Mouse (Mus musculus): ENCODE measurements around the gene Stra8.

Stra8 gene

GRCm38 (mm10) chr6:34943499-34943898 is 23.5 kb downstream of the Stra8 start:
- DNase-seq = no peak

DNA sequence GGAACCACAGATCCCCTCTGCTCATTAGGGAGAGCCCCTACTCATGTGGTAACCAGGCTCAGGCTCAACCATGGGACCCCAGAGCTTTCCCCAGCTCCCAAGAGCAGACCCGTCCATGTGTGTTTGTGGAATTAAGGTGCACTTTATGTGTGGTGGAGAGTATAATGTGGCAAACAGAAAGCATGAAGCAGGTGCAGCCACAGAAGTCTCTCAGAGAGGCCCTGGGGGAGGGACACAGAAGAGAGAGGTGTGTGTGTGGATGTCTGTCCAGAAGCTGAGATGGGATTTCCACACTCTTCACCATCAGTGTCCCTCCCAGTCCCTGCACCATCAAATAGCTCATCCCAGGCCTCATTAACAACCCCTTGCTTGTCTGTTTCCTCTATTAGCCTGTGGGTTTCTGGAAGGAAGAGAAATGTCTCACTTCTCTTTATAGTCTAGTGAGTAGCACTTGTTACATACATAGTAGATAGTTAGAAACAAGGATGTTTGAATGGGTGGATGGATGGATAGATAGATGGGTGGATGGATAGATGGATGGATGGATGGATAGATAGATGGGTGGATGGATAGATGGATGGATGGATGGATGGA is 26.6 kb downstream of the Stra8 start:
- DNase-seq = no peak

DNA sequence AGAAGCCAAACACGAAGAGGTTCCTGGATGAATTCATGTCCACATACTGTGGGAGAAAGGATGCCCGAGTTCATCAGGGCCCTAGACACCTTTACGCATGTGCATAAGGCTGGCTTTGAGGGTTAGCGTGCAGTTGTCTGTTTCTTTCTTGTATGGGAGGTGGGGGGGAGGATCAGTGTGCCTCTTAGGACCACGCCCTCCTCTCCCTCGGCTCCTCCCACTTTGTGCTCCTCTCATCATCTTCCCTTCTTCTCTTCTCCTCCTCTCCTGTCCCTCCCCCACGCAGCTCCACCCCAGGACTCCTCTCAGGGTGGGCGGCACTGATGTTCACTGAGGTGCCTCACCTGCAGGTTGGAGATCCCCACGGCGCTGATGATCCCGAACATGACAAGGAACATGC is 28.5 kb downstream of the Stra8 start:
- no peak for DNase-seq

DNA sequence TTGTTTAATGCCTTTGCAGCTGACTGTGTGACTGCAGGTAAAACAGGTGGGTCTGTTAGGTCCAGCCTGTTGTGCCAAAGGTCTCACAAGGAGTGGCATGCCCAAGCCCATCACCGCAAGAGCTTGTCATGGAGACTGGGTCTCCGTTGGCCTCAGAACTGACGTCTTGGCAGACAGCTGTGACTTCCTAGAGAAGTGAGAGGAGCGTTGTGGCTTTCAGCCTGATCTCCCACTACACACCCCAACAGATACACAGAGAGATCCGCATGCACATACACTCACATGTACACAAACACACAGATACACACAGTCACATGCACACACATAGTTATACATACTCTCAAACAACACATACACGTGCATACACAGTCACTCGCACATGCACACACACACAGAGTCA is 31.6 kb downstream of the Stra8 start:
- no peak for DNase-seq

DNA sequence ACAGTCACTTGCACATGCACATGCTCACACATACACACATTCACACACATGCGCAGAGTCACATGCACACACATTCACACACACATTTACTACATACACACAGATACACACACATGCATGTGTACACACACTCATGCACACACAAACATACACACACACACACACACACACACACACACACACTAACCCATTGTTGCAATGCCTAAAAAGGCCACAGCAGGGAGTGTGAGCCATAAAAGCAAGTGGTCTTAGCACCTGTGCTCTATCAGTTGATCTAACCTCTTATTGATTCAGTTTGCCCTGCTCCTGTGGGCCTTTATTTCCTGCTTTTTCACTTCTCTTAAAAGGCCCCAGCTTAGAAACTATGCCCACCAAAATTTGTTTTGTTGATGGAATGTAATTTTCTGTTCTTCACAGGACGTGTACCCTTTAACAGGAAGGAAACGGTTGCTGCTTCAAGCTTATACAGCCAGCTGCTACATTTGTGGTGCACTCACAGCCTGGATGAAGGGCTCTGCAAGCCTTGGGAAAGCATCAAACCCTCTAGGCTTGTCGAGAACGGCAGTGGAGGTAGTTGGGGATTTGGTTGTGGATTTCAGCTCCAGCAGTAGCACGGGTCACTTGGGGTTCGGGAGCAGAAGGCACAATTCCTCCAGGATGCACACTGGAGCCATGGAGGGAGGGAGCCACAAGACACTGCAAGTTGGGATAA is 32.1 kb downstream of the Stra8 start:
- no peak for DNase-seq

GRCm38 (mm10) chr6:34954926-34955861 is 35.2 kb downstream of the Stra8 start:
- no peak for DNase-seq

DNA sequence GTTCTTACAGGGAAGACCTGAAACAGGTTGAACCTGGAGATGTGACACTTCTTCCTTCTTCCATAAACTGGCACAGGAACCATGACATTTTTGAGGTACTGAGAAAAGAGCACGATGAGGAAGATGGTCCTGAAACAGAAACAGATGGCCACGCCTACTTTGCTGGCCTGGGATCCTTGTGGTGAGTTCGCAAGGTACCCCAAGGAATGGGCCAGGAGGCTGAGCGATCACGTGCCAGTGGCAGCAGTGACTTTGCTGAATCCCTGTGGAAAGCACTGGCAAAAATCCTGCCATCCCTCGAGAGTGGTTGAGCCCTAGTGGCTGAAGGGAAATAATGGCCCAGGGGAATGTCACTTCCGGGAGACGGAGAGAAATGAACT is 35.9 kb downstream of the Stra8 start:
- DNase-seq = no peak

DNA sequence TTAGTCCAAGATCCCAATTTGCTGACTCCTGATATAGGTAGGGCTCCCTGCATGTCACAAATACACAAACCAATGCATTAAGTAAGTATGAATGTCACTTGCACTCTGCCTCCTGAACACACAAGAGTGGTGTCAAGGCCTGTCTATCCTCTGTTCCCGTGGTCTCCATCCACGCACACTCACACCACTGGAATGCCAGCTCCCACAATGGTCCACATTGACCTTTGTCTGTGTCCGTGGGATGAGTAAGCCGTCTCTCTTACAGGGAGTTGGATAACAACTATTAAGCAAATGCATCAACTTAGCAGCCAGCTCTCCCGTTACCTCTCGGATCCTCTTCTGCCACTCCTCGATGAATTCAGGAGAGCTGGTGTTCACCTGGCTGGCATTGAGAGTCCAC is 39.2 kb downstream of the Stra8 start:
- DNase-seq = no peak

- no peak for DNase-seq
Measured at GRCm38 (mm10) chr6:34964550-34964949, 44.6 kb downstream of the Stra8 start.

DNA sequence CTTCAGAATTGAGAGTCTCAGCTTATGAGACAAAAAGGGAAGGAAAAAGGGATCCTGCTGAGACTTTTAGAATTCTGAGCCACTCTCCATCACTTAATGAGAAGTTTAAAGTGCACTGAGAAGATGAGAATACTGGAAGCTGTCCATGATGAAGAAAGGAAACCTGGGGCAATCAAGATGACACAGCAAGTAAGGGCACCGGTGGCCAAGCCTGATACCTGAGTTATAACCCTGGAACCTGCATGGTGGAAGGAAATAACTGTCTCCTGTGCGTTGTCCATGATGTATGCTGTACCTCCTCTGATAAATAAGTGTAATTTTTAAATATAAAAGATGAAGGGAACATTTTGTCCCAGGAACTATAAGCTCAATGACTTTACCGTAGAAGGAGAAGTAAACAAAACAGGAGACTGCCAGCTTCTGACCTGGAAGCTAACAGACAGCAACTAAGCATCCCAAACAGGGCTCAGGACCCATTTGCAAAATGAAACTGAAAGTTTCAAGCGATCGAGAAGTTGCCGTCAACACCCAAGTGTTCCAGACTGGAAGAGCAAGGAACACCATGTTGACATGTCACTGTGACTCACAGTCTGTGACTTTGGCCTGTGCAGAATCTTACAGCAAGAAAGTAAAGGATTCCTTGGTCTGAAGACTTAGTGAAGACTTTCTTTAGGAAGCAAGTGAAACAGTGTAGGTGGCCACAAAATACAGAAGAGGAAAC is 46.0 kb downstream of the Stra8 start:
- DNase-seq = no peak

- DNase-seq = no peak
Measured at GRCm38 (mm10) chr6:34971181-34971580, 51.2 kb downstream of the Stra8 start.

DNA sequence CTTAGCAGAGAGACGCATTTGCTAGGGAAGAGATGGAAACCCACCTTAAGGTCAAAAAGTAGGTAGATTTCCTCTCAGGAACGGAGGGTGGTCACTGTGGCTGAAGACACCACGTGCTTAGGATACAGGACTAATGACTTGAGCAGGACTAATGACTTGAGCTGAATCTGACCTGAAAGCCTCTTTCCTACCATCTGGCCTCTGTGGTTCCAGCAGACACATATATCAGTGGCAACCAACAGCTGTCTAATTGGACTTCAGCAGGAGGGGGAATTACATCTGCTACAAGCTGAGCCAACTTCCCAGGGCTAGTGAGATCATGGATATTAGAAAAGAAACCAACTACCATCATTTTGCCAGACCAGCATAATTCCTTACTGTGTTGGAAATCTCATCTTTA is 59.3 kb downstream of the Stra8 start:
- DNase-seq = no peak

- no peak for DNase-seq
Measured at GRCm38 (mm10) chr6:34980661-34981060, 60.7 kb downstream of the Stra8 start.

- DNase-seq = no peak
Measured at GRCm38 (mm10) chr6:34987085-34987645, 67.2 kb downstream of the Stra8 start.

- DNase-seq = no peak
Measured at GRCm38 (mm10) chr6:34988081-34988761, 68.3 kb downstream of the Stra8 start, which contains the start of gene Slc23a4. Gene Slc23a4 (minus strand): TSS chr6:34988404.

Data from cerebellum, postnatal 36 days (tissue).